Mouse (Mus musculus): ENCODE results near the gene Ube2f.

Ube2f gene

DNA sequence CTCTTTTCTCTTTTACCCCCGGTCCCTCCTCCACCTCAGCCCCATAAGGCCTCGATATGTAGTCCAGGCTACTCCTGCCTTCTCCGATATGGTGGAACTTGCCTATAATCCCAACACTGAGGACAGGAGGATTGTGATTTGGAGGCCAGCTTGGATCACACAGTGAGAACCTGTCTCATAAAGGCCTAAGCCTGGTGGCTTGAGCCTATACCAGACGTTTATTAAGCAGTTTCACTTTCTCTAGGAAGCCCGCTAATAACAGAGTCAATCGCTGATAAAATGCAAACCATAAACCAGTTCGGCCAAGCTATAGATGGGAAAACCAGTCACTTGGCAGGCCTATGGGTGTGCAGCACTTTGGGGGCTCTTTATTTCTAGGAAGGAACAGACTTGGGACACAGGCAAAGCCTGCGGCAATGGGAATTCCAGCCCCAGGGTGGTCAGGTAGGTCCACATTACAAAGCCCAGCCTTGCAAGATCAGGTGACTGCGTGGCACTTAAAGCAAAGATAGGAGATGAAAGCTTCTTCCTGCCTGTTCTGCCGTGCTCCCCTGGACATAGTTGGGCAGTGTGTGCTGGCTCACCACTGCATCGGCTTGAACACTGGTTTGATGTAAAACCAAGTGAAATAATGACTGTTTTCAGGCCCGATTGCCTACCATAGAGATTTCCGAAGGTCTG is 49.1 kb downstream of the Ube2f start:
- no peak for DNase-seq

DNA sequence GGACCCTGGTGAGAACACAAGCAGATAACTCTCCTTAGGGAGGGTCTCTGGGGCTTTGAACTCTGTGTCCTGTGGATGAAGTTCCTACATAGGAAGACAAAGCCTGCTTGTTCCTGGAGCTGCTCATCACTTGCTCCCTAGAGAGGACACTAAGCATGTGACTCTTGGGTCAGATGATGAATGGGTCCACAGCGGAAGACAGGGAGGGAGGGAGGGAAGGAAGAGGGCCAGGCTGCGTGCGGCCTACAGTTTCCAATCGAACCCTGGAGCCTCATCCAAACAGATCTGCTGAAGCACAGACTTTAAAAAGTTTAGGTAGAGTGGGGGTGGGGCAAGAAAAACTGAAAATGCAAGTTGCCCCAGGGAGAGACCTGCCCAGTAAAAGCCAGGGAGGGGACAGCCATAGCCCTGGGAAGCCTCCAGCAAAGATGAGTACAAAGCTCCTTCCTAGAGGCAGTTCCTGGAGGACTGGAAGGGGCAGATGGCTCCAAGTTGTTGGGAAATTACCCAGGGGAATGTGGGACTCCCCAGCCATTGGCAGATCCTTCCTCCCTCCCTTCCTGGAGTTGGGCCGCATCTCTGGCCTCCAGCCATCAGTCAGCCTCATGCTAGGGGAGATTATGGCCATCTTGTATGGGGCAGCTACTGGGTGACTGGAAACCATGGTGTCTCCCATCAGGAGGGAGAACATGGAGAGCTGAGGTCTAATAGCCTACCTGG is 49.8 kb downstream of the Ube2f start:
- DNase-seq: no peak

DNA sequence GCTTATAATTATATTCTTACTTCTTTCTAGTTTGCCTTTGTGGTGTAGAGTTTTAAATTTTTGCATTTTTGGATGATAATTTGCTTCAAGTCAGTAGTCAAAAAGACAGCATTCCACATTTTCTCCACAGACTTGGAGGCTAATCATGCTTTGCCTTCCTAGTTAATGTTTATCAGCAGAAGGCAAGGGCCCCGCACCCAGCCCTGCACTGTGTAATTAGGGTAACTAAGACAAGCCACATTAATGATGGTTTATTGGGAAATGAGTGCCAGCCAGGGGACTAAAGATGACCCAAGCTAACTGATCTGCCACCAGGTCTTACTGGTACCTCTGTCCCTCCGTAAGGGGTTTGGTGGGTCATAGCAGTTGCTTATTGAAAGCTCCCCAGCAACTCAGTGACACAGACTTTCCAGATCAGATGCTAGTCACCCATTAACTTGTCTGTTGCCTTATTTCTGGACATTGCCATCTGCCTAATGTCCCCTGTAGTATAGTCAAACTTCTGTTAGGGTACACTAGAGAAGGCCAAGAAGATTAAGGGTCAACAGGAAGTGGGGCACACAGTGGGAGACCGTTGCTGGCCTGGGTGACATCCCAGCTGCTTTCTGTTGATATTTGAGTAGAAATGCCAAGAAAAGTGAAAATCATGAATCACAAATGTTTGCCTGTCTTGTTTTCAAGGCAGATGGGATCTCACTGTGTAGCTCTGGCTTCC is 51.3 kb downstream of the Ube2f start:
- DNase-seq: no peak

DNA sequence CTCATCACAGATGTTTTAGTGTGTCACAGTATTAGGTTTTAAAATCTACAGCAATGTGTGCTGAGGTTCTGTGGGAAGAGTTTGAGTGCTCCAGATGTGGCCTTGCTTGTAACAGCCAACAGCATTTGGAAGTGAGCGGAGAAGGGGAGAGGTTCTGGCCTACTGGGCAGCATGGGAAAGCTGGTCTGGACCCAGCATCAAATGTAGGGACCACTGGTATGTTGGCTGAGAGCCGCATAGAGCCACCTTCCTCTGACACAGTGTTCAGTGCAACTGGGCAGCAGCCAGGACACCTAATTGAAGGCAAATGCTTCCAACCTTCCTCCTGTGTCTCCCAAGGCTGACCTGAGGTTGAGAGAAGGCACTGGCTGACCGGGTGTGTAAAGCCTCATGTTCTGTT is 51.9 kb downstream of the Ube2f start:
- DNase-seq: no peak

DNA sequence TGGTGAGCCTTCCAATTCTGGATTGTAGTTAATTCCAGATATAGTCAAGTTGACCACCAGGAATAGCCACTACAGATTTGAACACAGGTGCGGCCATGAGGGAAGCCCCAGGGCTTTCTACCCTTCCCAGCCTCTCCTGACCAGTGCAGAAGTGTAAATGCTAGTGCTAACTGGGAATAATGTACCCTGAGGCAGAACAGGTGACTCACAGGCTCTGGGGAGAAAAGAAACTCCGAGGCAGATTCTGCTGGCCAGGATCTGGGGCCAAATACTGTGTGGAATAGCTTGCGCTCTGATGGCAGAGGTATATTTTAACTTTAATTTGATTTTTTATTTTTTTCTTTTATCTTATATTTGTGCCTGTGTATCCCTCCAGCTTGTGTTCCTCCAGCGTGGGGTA is 54.5 kb downstream of the Ube2f start:
- no peak for DNase-seq

DNA sequence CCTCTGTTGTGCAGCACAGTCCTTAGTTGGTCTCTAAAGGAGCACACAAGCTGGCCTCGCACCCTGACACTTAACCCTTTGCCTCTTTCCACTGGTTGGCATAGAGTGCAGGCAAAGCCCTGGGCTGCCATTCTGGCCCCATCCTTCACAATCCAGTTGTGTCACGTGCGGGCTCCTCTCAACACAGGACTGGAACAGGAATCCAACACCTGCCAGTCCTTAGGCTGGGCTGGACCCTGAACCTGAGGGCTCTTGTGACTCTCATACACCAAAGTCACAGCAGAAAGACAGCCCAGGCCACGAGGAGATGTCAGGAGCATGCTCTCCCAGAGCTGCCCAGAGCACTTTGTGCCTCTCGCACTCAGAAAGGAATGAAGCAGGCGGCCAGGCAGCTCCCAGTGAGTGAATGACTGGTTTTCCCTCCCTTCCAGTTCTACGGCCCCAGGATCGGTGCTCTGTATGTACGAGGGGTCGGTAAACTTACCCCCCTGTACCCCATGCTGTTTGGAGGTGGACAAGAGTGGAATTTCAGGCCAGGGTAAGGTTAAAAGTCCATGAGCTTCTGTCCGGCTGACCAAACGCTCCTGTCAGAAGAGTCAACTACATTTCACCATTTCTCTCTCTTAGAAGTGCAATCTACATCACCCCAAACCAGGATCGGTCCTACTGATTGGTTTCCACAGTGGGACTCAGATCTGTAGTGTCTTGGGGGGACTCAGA is 59.4 kb downstream of the Ube2f start:
- DNase-seq: no peak

DNA sequence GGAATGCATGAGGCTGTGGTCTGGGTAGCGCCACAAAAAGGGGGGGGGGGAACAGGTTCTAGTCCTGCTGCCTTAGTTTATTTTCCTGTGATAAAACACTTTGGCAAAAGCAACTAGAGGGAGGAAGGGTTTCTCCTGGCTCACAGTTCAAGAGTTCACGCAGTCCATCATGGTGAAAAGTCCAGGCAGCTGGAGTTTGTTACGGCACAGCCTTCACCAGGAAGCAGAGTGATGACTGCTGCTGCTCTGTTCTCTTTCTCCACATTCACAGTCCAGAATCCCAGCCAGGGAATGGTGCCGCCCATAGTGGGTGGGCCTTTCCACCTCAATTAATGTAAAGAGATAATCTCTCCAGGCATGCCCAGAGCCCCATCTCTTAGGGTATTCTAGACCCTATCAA is 62.2 kb downstream of the Ube2f start:
- no peak for DNase-seq

DNA sequence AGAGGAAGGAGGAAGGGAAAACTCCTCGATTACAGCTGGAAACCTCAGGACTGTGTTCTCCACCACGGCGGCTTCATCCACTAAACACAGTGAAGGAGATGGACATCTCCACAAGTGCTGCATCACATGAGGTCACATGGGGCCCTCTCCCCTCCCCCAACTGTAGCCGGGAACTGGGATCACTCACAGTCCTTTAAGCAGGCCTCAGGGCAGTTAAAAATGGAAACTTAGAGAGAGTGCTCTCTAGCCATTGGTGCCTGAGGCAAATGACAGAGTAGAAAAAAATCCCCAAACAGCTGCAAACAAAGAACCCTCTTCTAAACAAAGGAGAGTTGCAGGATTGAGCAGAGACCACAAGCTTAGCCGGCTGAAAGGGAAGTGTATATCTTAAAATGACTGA is 63.1 kb downstream of the Ube2f start:
- DNase-seq: peak; percentile 49

DNA sequence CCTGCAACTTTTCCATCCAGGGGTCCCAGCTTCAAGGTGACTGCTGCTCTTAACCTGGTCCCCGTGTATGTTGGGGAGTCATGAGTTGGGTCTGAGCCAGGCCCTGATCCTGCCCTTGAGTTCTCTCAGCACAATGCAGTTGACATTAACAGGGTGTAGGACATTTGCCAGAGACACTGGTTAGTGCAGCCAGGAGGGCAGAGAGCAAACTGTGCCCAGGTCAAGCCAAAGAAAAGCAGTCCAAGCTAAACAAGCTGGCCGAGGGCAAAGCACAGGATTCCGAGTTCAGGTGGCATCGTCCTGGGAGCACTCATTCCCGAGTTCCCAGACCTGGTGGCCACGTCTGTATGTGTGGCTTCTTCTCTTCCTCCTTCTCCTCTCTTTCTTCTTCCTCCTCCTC is 67.6 kb downstream of the Ube2f start:
- DNase-seq: no peak

DNA sequence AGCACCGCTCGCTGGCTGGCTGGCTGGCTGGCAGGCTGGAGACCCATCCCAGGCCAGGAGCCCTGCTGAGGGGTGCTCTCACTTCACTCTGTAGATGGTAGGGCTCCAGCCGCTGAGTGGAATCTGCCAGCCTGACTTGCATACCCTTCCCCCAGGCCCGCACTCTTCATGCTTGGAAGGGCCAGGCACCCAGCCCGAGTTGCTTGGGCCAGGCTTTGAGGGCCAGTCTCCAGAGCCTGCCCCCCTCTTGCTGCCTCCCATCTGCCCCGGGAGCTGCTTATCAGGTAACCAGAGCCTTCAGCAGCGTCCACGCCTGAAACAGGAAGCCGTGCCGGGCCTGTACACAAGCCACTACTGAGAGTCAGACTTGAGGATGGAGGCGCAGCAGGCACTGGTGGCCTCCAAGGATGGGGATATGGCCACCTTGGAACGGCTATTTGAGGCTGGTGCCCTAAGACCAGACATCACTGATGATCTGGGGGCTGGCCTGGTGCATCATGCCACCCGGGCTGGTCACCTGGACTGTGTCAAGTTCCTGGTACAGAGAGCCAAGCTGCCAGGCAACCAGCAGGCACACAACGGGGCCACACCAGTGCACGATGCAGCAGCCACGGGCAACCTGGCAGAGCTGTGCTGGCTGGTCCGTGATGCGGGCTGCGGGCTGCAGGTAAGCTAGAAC is 71.8 kb downstream of the Ube2f start, which contains the start of gene Espnl:
Gene Espnl, plus strand, starts transcription at position 316 of the 679 bp plus-strand sequence.
- DNase-seq: no peak

DNA sequence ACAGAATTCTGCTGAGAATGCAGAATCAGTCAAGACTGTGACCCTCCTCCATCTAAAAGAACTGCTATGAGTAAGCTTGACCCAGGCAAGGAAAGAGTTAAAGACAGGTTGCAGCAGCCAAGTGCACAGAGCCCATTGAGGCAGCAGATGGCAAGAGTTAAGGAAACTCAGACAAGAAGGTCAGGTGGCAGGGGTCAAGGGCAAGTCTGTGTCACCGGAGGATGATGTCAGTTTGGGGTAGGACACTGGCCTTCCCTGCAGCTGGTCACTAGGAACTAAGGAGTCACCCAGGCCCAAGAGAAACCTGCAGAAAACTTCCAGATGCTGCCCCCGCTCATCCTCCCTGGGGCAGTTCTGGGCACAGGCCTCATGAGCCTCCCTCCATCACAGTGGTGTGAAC is 74.5 kb downstream of the Ube2f start:
- DNase-seq: no peak

DNA sequence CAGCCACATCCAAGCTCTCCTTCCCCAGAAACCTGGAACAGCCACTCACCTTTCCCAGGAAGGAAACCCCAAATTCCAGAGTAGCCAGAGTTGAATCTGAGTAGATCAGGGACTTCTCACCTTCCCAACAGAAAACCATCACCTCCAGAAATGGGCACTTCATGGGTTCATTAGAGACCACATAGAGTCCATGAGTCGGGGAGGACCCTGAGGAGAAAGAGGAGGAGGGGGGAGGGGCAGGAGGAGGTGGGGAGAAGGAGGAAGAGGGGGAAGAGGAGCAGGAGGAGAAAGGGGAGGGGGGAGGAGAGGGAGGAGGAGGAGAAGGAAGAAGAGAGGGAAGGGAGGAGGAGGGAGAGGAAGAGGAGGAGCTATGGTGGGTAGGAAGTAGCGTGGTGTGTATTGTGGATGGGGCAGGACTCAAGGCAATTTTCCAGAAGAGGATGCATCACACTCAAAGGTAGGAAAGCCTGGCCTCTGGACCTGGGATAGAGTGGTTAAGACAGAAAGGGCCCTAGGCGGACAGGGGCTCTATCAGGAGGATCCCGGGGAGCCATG is 75.5 kb downstream of the Ube2f start:
- no peak for DNase-seq

DNA sequence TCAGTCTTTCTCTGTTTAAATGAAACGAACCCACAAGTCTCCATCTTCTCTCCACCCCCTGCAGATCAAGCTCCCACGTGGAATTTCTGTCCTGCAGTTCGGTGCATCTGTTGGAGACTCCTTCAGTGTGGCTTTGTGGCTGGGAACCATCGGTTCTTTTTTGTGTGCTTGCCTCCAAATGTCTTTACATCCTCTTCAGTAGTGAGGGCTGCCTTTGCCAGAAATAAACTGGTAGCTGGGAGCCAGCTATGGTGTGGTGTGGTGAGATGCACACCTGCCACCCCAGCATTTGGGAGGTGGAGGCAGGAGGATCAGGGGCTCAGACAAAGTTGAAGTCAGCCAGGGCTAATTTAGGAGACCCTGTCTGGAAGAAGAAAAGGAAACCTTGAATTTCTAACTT is 82.0 kb downstream of the Ube2f start:
- no peak for DNase-seq

DNA sequence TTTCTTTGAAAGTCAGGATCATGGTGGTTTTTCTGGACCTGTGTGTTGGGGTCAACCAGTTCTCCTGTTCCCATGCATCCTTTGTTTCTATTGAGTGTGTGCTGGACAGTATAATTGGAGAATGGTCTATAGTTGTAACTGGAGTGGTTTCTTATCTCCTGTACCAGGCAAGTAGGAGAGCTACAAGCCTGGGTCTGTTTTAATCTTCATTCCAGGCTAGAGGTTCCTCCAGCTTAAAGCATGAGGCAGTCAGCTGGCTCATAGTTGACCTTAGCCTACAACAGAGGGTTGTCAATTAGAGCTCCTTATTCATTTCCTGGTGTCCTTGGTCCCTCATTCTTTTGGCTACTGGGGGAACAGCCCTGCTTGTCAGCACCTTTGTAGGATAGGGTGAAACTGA is 83.5 kb downstream of the Ube2f start:
- DNase-seq: no peak

DNA sequence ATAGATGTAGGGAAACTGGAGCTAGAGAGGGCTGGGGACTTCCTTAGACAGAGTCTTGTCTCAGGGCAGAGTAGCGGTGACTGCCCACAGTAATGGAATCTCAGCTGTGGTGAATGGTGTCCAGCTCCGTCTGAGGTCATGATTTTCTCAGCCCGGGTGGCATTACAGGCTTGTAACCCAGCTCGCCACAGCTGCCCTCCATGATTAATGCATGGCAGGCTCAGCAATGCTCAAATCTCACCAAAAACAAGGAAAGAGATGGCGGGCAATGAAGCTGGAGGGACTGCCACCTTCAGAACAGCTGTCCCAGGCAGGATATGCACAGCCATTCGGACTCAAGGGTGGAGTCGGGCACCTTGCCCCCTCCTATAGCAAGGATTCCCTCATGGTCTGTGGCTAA is 87.3 kb downstream of the Ube2f start:
- no peak for DNase-seq

Measured in retina, postnatal 1 day (tissue).